Mouse (Mus musculus) left cerebral cortex, adult 18-20 months (tissue): ENCODE results near the gene Mrps14. TPM values are rescaled to one million over a fixed set of nuclear protein-coding genes. Genes with fewer than 3 reads are reported as not detected.

Source experiments
- DNase-seq, 2 experiments: peaks; one replicate each; pipeline ENCODE4 v3.0.0; 2021 to 2022; ENCODE audit warnings: low spot score in 2 of 2, mixed read lengths in 1 of 2
- total RNA-seq, 2 experiments: library from RNA; stranded (reverse); gene quantifications; 2 replicates each; pipeline ENCODE4 v1.2.3; 2021

The Mrps14 gene
- total RNA-seq, 2 experiments from 2014 or later, result 71.3 to 71.5 TPM

GRCm38 (mm10) chr1:160224093-160224492 lies 29.1 kb downstream of the Mrps14 start:
- no peak for DNase-seq

GRCm38 (mm10) chr1:160227196-160227595 lies 32.2 kb downstream of the Mrps14 start:
- no peak for DNase-seq

DNA sequence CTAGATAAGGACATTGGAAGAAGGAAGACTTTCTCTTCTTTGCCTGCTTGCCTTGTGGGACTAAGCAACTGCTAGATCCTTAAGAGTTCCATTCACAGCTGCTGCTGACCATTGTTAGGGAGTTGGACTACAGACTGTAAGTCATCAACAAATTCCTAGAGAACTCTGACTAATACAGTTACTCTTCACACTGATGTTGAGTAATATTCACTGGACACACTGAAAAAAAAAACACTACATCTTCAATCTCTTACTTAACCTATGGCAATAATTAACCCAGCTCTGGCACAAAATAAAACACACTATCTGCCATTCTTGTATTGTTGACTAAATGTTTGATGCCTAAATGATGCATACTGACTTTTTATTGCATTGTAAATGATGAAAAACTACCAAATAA lies 32.8 kb downstream of the Mrps14 start:
- DNase-seq, result no peak

DNA sequence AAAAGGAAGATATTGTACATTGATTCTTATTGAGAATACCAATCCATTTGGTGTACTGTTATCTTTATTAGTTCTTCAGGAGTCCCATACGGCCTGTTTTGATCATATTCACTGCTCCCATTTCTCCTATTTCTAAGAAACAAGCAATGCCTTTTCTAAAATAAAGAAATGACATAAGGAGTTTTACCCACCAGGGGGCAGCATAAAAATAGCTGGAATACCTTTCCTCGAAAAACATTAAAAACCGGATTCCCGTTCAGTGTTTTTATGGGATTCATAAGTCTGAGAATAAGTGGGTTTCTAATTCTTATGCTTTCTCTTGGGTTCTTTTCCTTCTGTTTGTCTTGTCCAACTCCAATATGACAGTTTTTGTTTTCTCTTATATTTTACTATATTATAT lies 36.0 kb downstream of the Mrps14 start:
- DNase-seq, result peak in 1 of 2 experiments; percentile 56

DNA sequence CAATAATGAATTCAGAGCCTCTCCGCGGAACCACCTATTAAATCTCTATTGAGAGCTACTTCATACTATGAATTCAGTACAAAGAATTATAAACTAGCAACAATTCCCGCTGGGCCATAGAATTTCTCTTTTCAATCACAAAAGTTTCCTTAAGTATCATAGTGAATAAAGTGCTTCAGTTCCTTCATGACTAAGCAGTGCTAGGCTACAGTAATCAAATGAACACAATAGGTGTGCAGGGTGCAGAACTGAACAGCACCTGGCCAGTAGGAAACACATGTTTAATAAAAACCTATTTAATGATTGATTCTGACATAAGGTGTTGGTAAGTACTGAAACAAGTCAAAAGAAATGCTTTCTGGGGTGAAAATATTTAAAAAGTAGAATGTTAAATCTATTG lies 37.1 kb downstream of the Mrps14 start:
- DNase-seq, result no peak

DNA sequence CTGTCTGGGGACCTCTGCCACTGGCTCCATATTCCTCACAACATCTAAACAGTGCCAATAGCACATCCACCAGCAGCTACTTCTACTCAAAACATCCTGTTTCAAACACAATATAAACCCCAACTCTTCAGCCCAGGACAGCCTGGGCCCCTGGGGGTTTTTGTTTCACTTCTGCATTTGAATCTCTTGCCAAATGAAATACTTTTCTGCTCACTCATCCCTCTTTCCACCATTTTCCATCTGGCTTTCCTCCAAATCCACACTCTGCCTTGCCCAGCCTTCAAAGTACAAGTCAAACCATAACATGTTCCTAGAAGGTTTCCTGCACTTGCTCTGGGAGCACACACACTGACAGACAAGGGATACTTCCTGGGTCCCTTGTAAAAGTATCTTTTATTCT lies 38.9 kb downstream of the Mrps14 start:
- DNase-seq, result no peak

DNA sequence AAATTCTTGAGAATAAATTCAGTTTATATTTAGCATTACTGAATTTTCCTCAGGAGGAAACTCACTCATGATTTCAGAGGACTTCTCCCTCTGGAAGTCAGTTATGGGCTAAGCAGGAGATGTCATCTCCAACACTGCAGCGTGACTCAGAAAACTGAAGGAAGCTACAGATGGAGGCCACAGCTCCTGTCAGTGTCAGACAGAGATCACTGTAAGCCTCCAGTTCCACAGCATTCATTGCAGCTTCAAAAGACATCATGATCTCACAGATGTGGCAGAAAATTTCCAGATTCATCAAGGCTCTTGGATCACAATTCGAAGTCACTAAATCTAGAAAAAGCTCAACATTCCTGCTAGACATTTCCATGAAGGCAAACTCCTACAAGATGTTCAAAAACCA lies 43.0 kb downstream of the Mrps14 start:
- DNase-seq, result no peak

DNA sequence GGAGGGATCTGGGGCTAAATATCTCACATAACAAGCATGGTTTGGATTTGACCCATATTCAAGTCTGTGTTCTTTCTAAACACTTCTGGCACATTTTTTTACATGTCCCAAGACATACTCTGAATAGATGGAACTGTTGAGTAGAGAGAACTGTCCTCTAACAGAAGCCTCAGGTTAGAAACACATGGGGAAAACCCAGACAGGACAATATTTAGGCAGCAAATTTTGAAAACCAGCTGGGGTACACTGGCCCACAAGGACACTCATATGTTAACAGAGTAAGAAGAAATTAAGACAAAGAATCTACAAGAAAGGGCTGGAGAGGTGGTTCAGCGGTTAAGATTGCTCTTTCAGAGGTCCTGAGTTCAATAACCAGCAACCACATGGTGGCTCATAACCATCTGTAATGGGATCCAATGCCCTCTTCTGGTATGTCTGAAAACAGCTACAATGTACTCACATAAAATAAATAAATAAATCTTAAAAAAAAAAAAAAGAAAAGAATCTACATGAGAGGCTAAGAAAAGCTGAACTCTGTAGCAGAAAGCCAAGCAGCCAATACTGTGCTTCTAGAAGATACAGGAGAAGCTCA lies 43.9 kb downstream of the Mrps14 start:
- no peak for DNase-seq

- DNase-seq, result no peak
Measured at GRCm38 (mm10) chr1:160240091-160240490, 45.1 kb downstream of the Mrps14 start.

DNA sequence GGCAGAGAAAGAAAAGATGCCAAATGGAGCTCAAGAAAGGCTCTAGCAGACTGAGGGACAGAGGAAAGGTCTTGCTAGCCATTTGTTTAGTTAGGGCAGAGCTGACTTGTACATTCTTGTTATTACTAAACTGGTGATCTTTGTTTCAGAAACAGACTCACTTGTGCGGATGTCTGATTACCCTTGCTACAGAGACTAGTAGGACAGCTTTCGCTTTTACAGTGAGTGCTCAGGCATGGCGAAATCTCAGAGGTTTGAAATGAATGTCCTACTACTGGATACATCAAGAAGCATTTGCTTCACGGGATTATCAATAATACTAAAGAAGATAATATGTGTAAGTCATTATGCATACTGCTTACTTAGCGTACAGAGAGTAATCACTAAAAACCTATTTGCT lies 49.7 kb downstream of the Mrps14 start:
- no peak for DNase-seq

GRCm38 (mm10) chr1:160245954-160246353 lies 50.9 kb downstream of the Mrps14 start:
- no peak for DNase-seq

DNA sequence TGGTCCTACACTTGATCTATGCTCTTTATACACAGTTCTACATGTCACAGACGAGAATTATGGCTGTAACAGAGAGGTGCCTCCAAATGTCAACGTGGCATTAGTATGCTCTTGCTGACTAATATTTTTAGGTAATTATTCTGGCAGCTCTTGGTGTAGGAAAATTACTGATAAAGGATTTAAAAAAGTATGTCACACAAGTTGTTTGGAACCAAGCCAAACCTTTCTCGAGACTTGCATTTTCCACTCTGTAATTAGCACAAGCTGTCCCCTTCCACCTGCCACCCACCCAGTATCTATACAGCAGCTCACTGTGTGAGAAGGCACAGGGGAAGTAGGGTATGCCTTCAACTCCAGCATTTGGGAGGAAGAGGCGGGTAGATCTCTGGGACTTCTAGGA lies 51.8 kb downstream of the Mrps14 start:
- no peak for DNase-seq

DNA sequence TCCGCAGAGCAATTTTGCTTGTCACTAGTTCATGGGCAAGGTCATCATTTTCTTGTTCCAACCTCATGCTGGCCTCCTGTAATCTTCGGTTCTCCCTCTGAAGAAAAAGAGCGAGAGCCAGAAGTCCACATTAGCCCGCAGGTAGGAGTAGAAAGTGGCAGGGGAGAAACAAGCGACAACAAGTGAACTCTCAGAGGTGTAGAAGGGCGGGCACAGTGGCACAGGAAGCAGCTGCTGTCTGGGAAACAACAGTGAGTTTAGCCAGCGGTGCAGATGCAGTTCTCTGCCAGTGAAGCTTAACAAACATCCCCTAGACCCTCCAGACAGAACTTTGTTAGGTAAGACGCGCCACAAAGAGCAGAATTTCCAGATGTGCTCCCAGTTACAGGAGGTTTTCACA lies 52.5 kb downstream of the Mrps14 start:
- DNase-seq, result no peak

DNA sequence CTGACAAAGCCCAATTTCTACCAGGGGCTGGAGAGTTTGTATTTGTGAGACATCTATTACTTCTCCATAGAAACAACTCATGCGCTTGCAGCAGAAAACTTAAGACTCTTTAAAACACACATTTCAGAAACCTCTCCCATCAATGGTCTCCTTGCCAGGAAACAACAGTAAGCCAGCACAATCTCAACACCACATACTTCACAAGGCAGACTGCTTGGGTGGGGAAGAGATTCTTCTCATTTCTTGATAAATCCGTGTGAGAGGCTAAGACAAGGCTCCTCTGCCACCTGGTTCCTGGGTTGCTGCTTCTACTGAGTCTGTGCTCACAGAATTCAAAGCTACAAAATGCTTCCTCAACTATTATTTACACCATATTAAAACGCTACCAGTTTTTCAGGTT lies 54.8 kb downstream of the Mrps14 start:
- DNase-seq, result no peak

GRCm38 (mm10) chr1:160250782-160251181 lies 55.8 kb downstream of the Mrps14 start:
- no peak for DNase-seq

- DNase-seq, result no peak
Measured at GRCm38 (mm10) chr1:160251388-160252007, 56.5 kb downstream of the Mrps14 start.

Other genes with a start within 250 kb of the Mrps14 start
- gene 4930523C07Rik, start 150.8 kb upstream of the Mrps14 start, total RNA-seq, result 1 to 10 TPM; 1.3 to 1.7 TPM
- under 1 TPM; 0.21 to 0.28 TPM for gene Tnn, start 41.6 kb upstream of the Mrps14 start, total RNA-seq
- 10 to 100 TPM; 83.7 to 95.0 TPM for gene Cacybp, start 17.7 kb downstream of the Mrps14 start, total RNA-seq